Mouse (Mus musculus): ENCODE results near the gene Olfr279. TPM values are rescaled to one million over a fixed set of nuclear protein-coding genes. Genes with fewer than 3 reads are reported as not detected.

Gene Olfr279
- not detected in 2 replicates for total RNA-seq (2014; rRNA removed)
- not detected in 2 replicates for polyA plus RNA-seq (2015; fragmentation: Nextera tagmentation; extraction: Ambion mirVana)

GRCm38 (mm10) chr15:98492102-98492501 is at the start of gene Olfr279:
Gene Olfr279 (plus strand): TSS chr15:98492402.
- Histone ChIP-seq H3K27ac (ENCODE audit: low read depth, low read length) (no peak within 1 kb of the TSS), H3K4me3 (ENCODE audit: low read depth, low read length) (no peak within 1 kb of the TSS), H3K36me3 (ENCODE audit: insufficient read depth, low read length) (no peaks in the 10 kb centered on the region), H3K4me2 (ENCODE audit: low read depth, low read length, poor library complexity, severe bottlenecking) (no peak within 1 kb of the TSS), H3K9me3 (ENCODE audit: low read length) (no peaks in the 10 kb centered on the region), H3K9ac (replicated peaks; ENCODE audit: low read length, poor library complexity, severe bottlenecking) (no peak within 1 kb of the TSS), H3K27me3 (ENCODE audit: insufficient read depth, low read length) (no peaks in the 10 kb centered on the region), H3K4me1 (ENCODE audit: insufficient read depth, low read length) (no peaks in the 10 kb centered on the region)
- DNase-seq (ENCODE audit: low spot score): no peak
- no peak for TF ChIP-seq CTCF (IDR thresholded peaks at IDR 0.05)
- no peak for ATAC-seq (ENCODE audit: low FRiP score)
- 64% methylated on average over 4 of the region's 4 CpGs for WGBS

- Histone ChIP-seq H3K27ac (ENCODE audit: low read depth, low read length) (no peak overlapping the region), H3K36me3 (ENCODE audit: insufficient read depth, low read length) (no peaks in the 10 kb centered on the region), H3K9me3 (ENCODE audit: low read length) (no peaks in the 10 kb centered on the region), H3K27me3 (ENCODE audit: insufficient read depth, low read length) (no peaks in the 10 kb centered on the region), H3K4me2 (ENCODE audit: low read depth, low read length, poor library complexity, severe bottlenecking) (no peak overlapping the region), H3K9ac (replicated peaks; ENCODE audit: low read length, poor library complexity, severe bottlenecking) (no peak overlapping the region), H3K4me3 (ENCODE audit: low read depth, low read length) (no peak overlapping the region), H3K4me1 (ENCODE audit: insufficient read depth, low read length) (no peaks in the 10 kb centered on the region)
- ATAC-seq (ENCODE audit: low FRiP score) (no peak), DNase-seq (ENCODE audit: low spot score) (no peak)
- 75% methylated on average over 3 of the region's 3 CpGs for WGBS
- TF ChIP-seq CTCF (IDR thresholded peaks at IDR 0.05): no peak
Measured at GRCm38 (mm10) chr15:98444561-98444960, 47.6 kb upstream of the Olfr279 start.

- TF ChIP-seq CTCF (IDR thresholded peaks at IDR 0.05): no peak
- no peaks in the 10 kb centered on the region for H3K27me3 ChIP-seq (ENCODE audit: insufficient read depth, low read length)
- no peaks in the 10 kb centered on the region for H3K36me3 ChIP-seq (ENCODE audit: insufficient read depth, low read length)
- no peak overlapping the region for H3K9ac ChIP-seq (replicated peaks; ENCODE audit: low read length, poor library complexity, severe bottlenecking)
- no peaks in the 10 kb centered on the region for H3K9me3 ChIP-seq (ENCODE audit: low read length)
- H3K4me1 ChIP-seq (ENCODE audit: insufficient read depth, low read length): no peaks in the 10 kb centered on the region
- ATAC-seq (ENCODE audit: low FRiP score): no peak
- 53% methylated on average over 4 of the region's 4 CpGs for WGBS
- H3K4me2 ChIP-seq (ENCODE audit: low read depth, low read length, poor library complexity, severe bottlenecking): no peak overlapping the region
- no peak overlapping the region for H3K27ac ChIP-seq (ENCODE audit: low read depth, low read length)
- no peak overlapping the region for H3K4me3 ChIP-seq (ENCODE audit: low read depth, low read length)
- peak; percentile 18 for DNase-seq (ENCODE audit: low spot score)
Measured at GRCm38 (mm10) chr15:98448521-98448920, 43.7 kb upstream of the Olfr279 start.

GRCm38 (mm10) chr15:98452288-98452687 is 39.9 kb upstream of the Olfr279 start, which contains the start of gene Olfr281:
Gene Olfr281 (plus strand): TSS chr15:98452588.
- no peak for DNase-seq (ENCODE audit: low spot score)
- 94% methylated on average over 7 of the region's 7 CpGs for WGBS
- no peaks in the 10 kb centered on the region for H3K27me3 ChIP-seq (ENCODE audit: insufficient read depth, low read length)
- no peaks in the 10 kb centered on the region for H3K9me3 ChIP-seq (ENCODE audit: low read length)
- no peaks in the 10 kb centered on the region for H3K4me1 ChIP-seq (ENCODE audit: insufficient read depth, low read length)
- H3K36me3 ChIP-seq (ENCODE audit: insufficient read depth, low read length): no peaks in the 10 kb centered on the region
- H3K27ac ChIP-seq (ENCODE audit: low read depth, low read length): no peak within 1 kb of the TSS
- ATAC-seq (ENCODE audit: low FRiP score): no peak
- H3K4me3 ChIP-seq (ENCODE audit: low read depth, low read length): no peak within 1 kb of the TSS
- no peak within 1 kb of the TSS for H3K4me2 ChIP-seq (ENCODE audit: low read depth, low read length, poor library complexity, severe bottlenecking)
- H3K9ac ChIP-seq (replicated peaks; ENCODE audit: low read length, poor library complexity, severe bottlenecking): no peak within 1 kb of the TSS
- no peak for TF ChIP-seq CTCF (IDR thresholded peaks at IDR 0.05)

DNA sequence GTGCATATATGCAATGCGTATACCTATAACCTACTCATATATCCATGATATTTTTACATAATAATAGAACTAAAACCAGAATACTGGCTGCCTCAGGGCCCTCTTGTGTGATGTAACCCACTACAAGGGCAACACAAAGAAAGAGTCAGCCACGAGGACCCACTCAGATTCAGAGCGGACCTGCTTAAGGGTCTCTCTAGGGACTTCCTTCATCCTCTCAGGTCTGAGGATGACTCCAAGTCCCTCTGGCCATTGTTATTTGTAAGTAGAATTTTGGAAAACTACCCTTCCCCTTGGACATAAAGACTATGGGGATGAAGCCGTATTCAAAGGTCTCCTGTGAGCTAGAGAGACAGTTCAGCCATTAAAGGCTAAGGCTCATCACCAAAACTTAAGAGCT is 22.6 kb upstream of the Olfr279 start, which contains the start of gene OR5BS1P:
Gene OR5BS1P, plus strand, starts transcription at position 301 of the 400 bp plus-strand sequence.
- Histone ChIP-seq H3K9ac (replicated peaks; ENCODE audit: low read length, poor library complexity, severe bottlenecking) (no peak within 1 kb of the TSS), H3K4me2 (ENCODE audit: low read depth, low read length, poor library complexity, severe bottlenecking) (no peak within 1 kb of the TSS), H3K27me3 (ENCODE audit: insufficient read depth, low read length) (no peaks in the 10 kb centered on the region), H3K27ac (ENCODE audit: low read depth, low read length) (no peak within 1 kb of the TSS), H3K36me3 (ENCODE audit: insufficient read depth, low read length) (no peaks in the 10 kb centered on the region), H3K4me1 (ENCODE audit: insufficient read depth, low read length) (no peaks in the 10 kb centered on the region), H3K9me3 (ENCODE audit: low read length) (no peaks in the 10 kb centered on the region), H3K4me3 (ENCODE audit: low read depth, low read length) (no peak within 1 kb of the TSS)
- ATAC-seq (ENCODE audit: low FRiP score): no peak
- 94% methylated on average over 4 of the region's 4 CpGs for WGBS
- no peak for TF ChIP-seq CTCF (IDR thresholded peaks at IDR 0.05)
- no peak for DNase-seq (ENCODE audit: low spot score)

DNA sequence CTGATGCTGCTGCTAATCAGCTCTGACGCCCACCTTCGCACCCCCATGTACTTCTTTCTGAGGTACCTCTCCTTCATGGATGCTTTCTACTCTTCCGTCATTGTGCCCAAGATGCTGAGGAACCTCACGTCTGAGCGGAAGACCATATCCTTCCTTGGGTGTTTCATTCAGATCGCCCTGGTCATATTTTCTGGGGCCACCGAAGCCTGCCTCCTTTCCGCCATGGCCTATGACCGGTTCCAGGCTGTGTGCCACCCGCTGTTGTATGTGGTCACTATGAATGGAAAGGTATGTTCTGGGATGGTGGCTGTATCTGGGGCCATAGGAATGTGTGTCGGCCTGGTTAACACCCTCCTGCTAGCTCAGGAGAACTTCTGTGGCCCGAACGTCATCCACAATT is 20.7 kb upstream of the Olfr279 start:
- Histone ChIP-seq H3K4me1 (ENCODE audit: insufficient read depth, low read length) (no peaks in the 10 kb centered on the region), H3K27ac (ENCODE audit: low read depth, low read length) (no peak overlapping the region), H3K27me3 (ENCODE audit: insufficient read depth, low read length) (no peaks in the 10 kb centered on the region), H3K4me3 (ENCODE audit: low read depth, low read length) (no peak overlapping the region), H3K4me2 (ENCODE audit: low read depth, low read length, poor library complexity, severe bottlenecking) (no peak overlapping the region), H3K9ac (replicated peaks; ENCODE audit: low read length, poor library complexity, severe bottlenecking) (no peak overlapping the region), H3K9me3 (ENCODE audit: low read length) (no peaks in the 10 kb centered on the region), H3K36me3 (ENCODE audit: insufficient read depth, low read length) (no peaks in the 10 kb centered on the region)
- ATAC-seq (ENCODE audit: low FRiP score) (no peak), DNase-seq (ENCODE audit: low spot score) (no peak)
- no peak for TF ChIP-seq CTCF (IDR thresholded peaks at IDR 0.05)
- 92% methylated on average over 13 of the region's 13 CpGs for WGBS

Data from midbrain, postnatal 0 days (tissue).